Comparison of ENCODE assay signal across 11 mouse cellular contexts in the genomic region with DNA sequence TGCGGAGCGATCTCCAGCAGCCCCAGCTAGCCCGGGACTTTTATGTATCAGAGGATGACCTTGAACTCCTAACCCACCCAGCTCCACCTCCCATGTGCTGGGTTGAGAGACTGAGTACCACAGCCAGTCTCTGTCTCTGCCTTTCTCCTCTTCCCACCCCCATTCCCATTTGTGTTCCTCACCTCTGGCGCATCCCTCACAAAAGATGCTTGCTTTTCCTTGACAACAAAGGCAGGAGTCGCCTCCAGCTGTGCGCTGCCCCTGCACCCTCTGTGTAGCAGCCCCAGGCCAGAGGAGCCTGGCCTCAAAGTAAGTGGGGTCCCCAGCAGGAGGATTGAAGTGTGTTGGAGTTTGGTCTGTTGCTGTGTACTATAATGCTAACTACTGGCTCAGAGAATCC.
"Had no signal": no experiment of that assay in that cellular context is flagged by ENCODE, and none has a peak within 500 bp of the region (broad histone marks: within the 10 kb centered on the region; RNA-seq: fewer than 3 reads in every experiment).

No protein-coding gene starts in this region.

- H3K27ac ChIP-seq: kidney, postnatal 0 days; limb, embryonic 15.5 days; midbrain, embryonic 13.5 days; neural tube, embryonic 15.5 days; stomach, postnatal 0 days had no signal

- H3K4me1 ChIP-seq: midbrain, embryonic 13.5 days; neural tube, embryonic 15.5 days had no signal

- H3K27me3 ChIP-seq: limb, embryonic 15.5 days; neural tube, embryonic 15.5 days had no signal

- H3K4me2 ChIP-seq: limb, embryonic 15.5 days; lung, embryonic 14.5 days; midbrain, embryonic 13.5 days; neural tube, embryonic 15.5 days had no signal

- DNase-seq: layer of hippocampus, adult 9-11 months; layer of hippocampus, postnatal 36 days; lung, embryonic 14.5 days; right cerebral cortex, adult 18-20 months; right cerebral cortex, postnatal 25 days had no signal

- H3K9ac ChIP-seq: limb, embryonic 15.5 days; lung, embryonic 14.5 days; midbrain, embryonic 13.5 days; neural tube, embryonic 15.5 days had no signal

- H3K9me3 ChIP-seq: limb, embryonic 15.5 days; midbrain, embryonic 13.5 days; neural tube, embryonic 15.5 days had no signal

- H3K36me3 ChIP-seq: limb, embryonic 15.5 days; midbrain, embryonic 13.5 days; neural tube, embryonic 15.5 days had no signal

- H3K4me3 ChIP-seq: limb, embryonic 15.5 days; midbrain, embryonic 13.5 days; myocyte; neural tube, embryonic 15.5 days had no signal

- ATAC-seq: midbrain, embryonic 13.5 days had no signal
